Mouse (Mus musculus) embryo, embryonic 9.5 days (tissue): ENCODE measurements around the gene Acer1.
A peak's percentile ranks its signal among the peaks of the same experiment; 100 is the strongest.
"Not testable (repeated sequence)": the region's sequence is repeated elsewhere in the genome, so short reads cannot be mapped to it uniquely, and the experiment has no call there.

Source experiments
- DNase-seq: peaks from one replicate; pipeline ENCODE4 v3.0.0-alpha.2; 2017; ENCODE audit errors: extremely low spot score

Gene Acer1

GRCm38 (mm10) chr17:56952639-56953038 lies 29.3 kb downstream of the Acer1 start:
- no peak for DNase-seq

GRCm38 (mm10) chr17:56950915-56951314 lies 31.0 kb downstream of the Acer1 start:
- peak; percentile 46 for DNase-seq

- no peak for DNase-seq
These were observed 43.2 kb downstream of the Acer1 start for GRCm38 (mm10) chr17:56938751-56939150.

GRCm38 (mm10) chr17:56936731-56937130 lies 45.2 kb downstream of the Acer1 start:
- no peak for DNase-seq

DNA sequence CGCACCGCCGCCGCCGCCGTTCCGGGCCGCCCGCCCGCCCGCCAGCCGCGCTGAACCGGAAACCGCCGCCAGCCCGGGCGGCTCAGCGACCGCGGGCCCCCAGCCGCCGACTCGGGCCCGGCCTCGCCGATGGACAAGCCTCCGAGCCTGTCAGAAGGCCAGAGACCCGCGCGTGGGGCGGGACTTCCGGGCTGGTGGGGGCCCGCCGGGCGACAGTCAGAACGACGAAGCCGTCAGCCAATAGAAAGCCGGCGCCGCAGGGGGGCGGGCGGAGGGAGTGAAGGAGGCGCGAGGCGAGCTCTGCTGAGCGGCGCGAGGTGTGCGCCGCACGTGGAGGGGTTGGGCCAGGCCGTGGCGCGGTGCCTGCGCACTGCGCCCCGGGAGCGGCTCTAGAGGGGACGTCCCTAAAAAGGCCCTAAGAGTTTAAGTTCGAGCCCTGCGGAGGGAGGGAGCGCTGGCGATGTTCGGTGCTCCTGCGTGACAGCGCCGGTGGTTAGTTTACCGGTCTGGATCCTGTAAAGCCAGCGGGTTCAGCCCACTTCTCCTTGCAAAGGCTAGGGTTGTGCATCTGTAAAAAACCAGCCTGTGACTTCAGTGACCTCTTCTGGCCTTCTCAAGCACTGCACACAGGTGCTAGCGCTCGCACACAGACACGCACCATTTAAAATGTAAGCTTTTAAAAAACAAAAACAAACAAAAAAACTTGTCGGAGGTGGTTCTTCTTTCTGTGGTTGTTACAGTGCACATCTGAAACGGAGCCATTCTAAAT lies 46.4 kb downstream of the Acer1 start, which contains the start of gene Mllt1:
Gene Mllt1 (minus strand): TSS at position 53 of the 769 bp plus-strand sequence.
- DNase-seq = peak; percentile 99

GRCm38 (mm10) chr17:56934545-56935330 lies 47.2 kb downstream of the Acer1 start:
- DNase-seq = no peak

GRCm38 (mm10) chr17:56933395-56933794 lies 48.5 kb downstream of the Acer1 start:
- DNase-seq = no peak

DNA sequence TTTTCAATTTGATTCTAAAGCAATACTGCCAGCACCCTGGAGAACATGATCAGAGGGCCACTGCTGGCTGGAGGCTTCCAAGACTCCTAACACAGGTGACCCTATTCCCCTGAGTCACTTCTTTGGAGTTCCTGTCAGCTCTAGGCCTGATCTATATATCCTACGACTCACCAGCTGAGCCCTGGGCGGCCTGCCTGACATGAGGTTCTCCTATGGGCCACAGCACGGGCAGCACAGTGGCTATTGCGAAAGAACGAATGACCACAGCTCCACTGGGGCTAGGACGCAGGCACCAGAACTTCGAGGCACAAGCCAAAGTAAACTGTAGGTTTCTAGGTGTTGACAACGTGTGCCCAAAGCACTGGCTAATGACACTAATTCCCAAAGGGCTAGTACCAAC lies 51.9 kb downstream of the Acer1 start:
- no peak for DNase-seq

GRCm38 (mm10) chr17:56929530-56929929 lies 52.4 kb downstream of the Acer1 start:
- no peak for DNase-seq

DNA sequence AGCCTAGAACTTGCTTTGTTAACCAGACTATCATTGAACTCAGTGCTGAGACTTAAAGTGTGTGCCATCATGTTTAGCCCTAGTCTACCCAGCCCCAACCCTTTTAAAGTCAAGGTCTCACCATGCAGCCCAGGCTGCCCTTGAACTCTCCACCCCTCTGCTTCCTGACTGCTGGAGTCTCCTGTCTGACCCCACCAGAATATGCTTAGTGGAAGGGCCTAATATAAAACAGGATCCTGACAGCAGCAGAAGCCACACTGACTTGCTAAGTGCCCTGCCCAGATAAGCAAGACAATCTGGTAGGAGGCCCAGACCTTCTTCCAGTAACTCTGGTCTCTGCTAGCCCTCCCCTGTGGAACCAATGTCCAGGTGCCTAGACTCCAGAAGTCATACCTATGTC lies 52.8 kb downstream of the Acer1 start:
- DNase-seq = no peak

DNA sequence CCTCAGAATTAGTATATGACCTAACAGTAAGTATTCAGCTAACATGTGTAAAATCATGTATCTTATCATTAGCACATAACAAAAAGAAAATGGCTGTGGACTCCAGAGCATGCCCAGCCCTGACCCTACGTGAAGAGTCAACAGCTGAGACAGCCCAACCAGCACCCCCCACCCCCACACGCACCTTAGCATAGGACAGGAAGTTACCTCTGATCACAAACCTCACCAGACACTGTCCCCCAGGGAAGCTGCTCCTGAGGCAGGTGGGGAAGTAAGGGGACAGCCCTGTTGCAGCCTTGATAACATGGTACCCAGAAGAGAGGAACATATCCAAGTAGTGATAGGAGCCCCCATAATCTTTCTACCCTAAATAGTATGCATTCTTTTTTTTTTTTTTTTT lies 55.9 kb downstream of the Acer1 start:
- DNase-seq = no peak

DNA sequence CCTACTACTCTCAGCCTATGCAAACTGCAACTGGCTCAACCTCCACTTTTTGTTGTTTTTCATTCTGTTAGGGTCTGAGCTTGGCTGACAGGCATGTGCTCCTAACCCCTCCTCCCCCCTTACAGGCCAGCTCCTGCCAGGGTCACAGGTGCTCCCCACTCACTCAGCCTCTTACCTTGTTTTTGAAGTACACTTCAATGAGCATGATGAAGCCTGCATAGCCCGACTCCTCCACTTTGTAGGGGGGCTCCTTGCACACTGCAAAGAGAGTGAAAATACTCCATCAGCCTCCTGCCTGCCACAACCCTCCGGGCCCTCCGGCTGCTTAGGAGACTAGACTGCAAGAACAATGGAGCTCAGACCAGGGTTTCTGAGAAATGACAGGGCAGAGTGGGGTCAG lies 62.2 kb downstream of the Acer1 start:
- DNase-seq = no peak

- no peak for DNase-seq
These were observed 64.8 kb downstream of the Acer1 start for GRCm38 (mm10) chr17:56917166-56917565.

- DNase-seq = no peak
These were observed 68.5 kb downstream of the Acer1 start for GRCm38 (mm10) chr17:56913444-56913843.

- DNase-seq = no peak
These were observed 68.9 kb downstream of the Acer1 start for GRCm38 (mm10) chr17:56913023-56913422.

DNA sequence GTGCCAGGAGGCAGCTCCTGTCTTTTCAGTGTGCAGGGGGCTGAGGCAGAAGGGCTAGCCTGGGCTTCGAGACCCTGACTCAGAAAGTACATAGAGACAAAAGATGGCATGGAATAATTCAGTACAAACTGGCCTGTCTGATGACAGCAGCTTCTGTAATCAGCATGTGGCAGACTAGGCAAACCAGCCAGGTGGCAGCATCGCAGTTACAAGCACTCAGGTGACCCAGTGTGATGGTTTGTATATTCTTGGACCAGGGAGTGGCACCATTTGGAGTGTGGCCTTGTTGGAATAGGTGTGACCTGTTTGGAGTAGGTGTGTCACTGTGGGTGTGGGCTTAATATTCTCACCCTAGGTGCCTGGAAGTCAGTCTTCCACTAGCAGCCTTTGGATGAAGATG lies 72.2 kb downstream of the Acer1 start:
- not testable (repeated sequence) for DNase-seq

DNA sequence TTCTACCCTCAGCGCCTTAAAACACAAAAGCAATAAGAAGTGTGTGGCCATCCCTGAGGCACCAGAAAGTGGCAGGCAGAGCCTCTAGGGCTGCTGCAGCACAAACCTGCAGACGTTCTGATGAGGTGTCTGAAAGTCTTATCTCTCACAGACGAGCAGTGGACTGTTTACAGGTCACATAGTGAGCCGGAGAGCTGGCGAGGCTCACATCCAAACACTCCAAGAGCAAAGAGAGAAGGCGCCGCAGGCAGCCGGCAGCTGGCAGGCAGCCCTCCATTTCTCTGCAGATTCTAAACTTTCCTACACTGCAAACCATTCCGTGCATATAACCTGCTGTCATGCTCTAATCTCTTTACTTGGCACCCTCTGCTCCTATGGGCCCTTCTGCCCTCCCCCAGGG lies 74.0 kb downstream of the Acer1 start:
- DNase-seq = no peak

- DNase-seq = no peak
These were observed 74.8 kb downstream of the Acer1 start for GRCm38 (mm10) chr17:56907096-56907495.

- DNase-seq = no peak
These were observed 75.8 kb downstream of the Acer1 start for GRCm38 (mm10) chr17:56906166-56906565.
